Mouse (Mus musculus) gastrocnemius, adult 2 months (tissue): ENCODE results near the gene Uqcc2. TPM values are rescaled to one million over a fixed set of nuclear protein-coding genes. Genes with fewer than 3 reads are reported as not detected.

Experiments used
- DNase-seq: peaks from one replicate; pipeline ENCODE4 v3.0.0; 2022
- H3K27ac ChIP-seq: fragments of 200-600 bp; 2 replicates; pipeline ENCODE4 v1.8.1; 2022; ENCODE audit warnings: mild to moderate bottlenecking
- H3K4me3 ChIP-seq: fragments of 200-600 bp; 2 replicates; pipeline ENCODE4 v1.8.1; 2022; ENCODE audit warnings: mild to moderate bottlenecking, moderate library complexity
- CTCF ChIP-seq: fragments of 200-600 bp; IDR thresholded peaks from 2 replicates; pipeline ENCODE4 v1.8.1; 2022; ENCODE audit warnings: antibody characterized with exemption, mild to moderate bottlenecking, moderate library complexity
- intact Hi-C: fragments of 180-260 bp; cut with DNase I; formaldehyde crosslinking; loops from one replicate; pipeline ENCODE4 v1.15.1; 2025
- microRNA-seq: library from miRNA; unstranded; fragments of <30 nt; microRNA quantifications from one replicate; pipeline ENCODE4 v1.2.0, GENCODE M21; 2021
- total RNA-seq, 2 experiments: library from RNA; stranded (reverse); gene quantifications; 2 replicates each; pipeline ENCODE4 v1.2.3; 2021

Uqcc2 gene
- total RNA-seq, 2 experiments from 2014 or later, result 405 to 424 TPM

GRCm38 (mm10) chr17:27081868-27082267 is 51.8 kb downstream of the Uqcc2 start:
- TF ChIP-seq CTCF, result no peak

GRCm38 (mm10) chr17:27078499-27078898 is 55.2 kb downstream of the Uqcc2 start:
- no peak for TF ChIP-seq CTCF
- no peak for DNase-seq
- intact Hi-C loops, result no loop called here
- no peak overlapping the region for H3K4me3 ChIP-seq
- no peak overlapping the region for H3K27ac ChIP-seq

More at GRCm38 (mm10) chr17:27081868-27082267, 51.8 kb downstream of the Uqcc2 start:
- Histone ChIP-seq H3K27ac (no peak overlapping the region), H3K4me3 (no peak overlapping the region)
- DNase-seq, result no peak
- intact Hi-C loops, result no loop called here

- intact Hi-C loops, result no loop called here
- H3K27ac ChIP-seq, result no peak overlapping the region
Measured at GRCm38 (mm10) chr17:27077920-27078319, 55.8 kb downstream of the Uqcc2 start.

GRCm38 (mm10) chr17:27077133-27077532 is 56.6 kb downstream of the Uqcc2 start:
- Histone ChIP-seq H3K4me3 (no peak overlapping the region), H3K27ac (no peak overlapping the region)
- intact Hi-C loops, result no loop called here
- peak; percentile 4; the same call in 1 of the 2 replicates for TF ChIP-seq CTCF
- DNase-seq, result no peak

More at GRCm38 (mm10) chr17:27077920-27078319, 55.8 kb downstream of the Uqcc2 start:
- TF ChIP-seq CTCF, result peak; percentile 49; the same call in 1 of the 2 replicates
- DNase-seq, result no peak
- H3K4me3 ChIP-seq, result no peak overlapping the region

GRCm38 (mm10) chr17:27074849-27075745 is 58.6 kb downstream of the Uqcc2 start:
- no peak overlapping the region; the same call in 1 of the 2 replicates for H3K27ac ChIP-seq
- DNase-seq, result no peak
- TF ChIP-seq CTCF, result no peak
- H3K4me3 ChIP-seq, result no peak overlapping the region
- intact Hi-C loops, result no loop called here

GRCm38 (mm10) chr17:27074236-27074635 is 59.5 kb downstream of the Uqcc2 start:
- intact Hi-C loops, result no loop called here
- TF ChIP-seq CTCF, result no peak
- no peak overlapping the region for H3K4me3 ChIP-seq
- H3K27ac ChIP-seq, result no peak overlapping the region; the same call in 1 of the 2 replicates
- DNase-seq, result no peak

- Histone ChIP-seq H3K27ac (no peak overlapping the region), H3K4me3 (no peak overlapping the region)
- no peak for TF ChIP-seq CTCF
- DNase-seq, result no peak
- intact Hi-C loops, result no loop called here
Measured at GRCm38 (mm10) chr17:27073778-27074177, 59.9 kb downstream of the Uqcc2 start.

GRCm38 (mm10) chr17:27073126-27073525 is 60.6 kb downstream of the Uqcc2 start:
- intact Hi-C loops, result no loop called here
- no peak overlapping the region for H3K27ac ChIP-seq
- no peak for TF ChIP-seq CTCF
- no peak for DNase-seq
- no peak overlapping the region for H3K4me3 ChIP-seq

Small RNAs within 50 kb of the gene (microRNA-seq; reads per million reads assigned to microRNA genes)
- not detected for gene Mir7677

Other genes starting within 250 kb of the Uqcc2 start
- gene Kifc5b, start 216.8 kb downstream of the Uqcc2 start, total RNA-seq, result under 1 TPM; 0.18 to 0.64 TPM
- gene Phf1, start 200.9 kb downstream of the Uqcc2 start, total RNA-seq, result 10 to 100 TPM in 1 of 2 experiments, 1 to 10 TPM in 1; 9.2 to 10.7 TPM
- gene Cuta, start 194.3 kb downstream of the Uqcc2 start, total RNA-seq, result 100 to 1,000 TPM in 1 of 2 experiments, 10 to 100 TPM in 1; 93.8 to 104 TPM
- gene Syngap1, start 192.7 kb downstream of the Uqcc2 start, total RNA-seq, result 1 to 10 TPM; 3.0 to 3.5 TPM
- under 1 TPM; 0.17 to 0.41 TPM for gene Zbtb9, start 160.7 kb downstream of the Uqcc2 start, total RNA-seq
- gene Bak1, start 104.9 kb downstream of the Uqcc2 start, total RNA-seq, result 10 to 100 TPM; 15.5 to 20.1 TPM
- gene Itpr3, start 76.6 kb downstream of the Uqcc2 start, total RNA-seq, result 1 to 10 TPM; 1.9 to 2.1 TPM
- gene Ip6k3, start 33.9 kb upstream of the Uqcc2 start, total RNA-seq, result 10 to 100 TPM; 30.9 to 84.2 TPM
- 10 to 100 TPM; 22.4 to 23.9 TPM for gene Lemd2, start 70.6 kb upstream of the Uqcc2 start, total RNA-seq